Mouse (Mus musculus) ovary, adult 10 weeks (tissue): ENCODE results near the gene Olfml2b. TPM values are rescaled to one million over a fixed set of nuclear protein-coding genes. Genes with fewer than 3 reads are reported as not detected.

Experiments used
- polyA plus RNA-seq: library from polyadenylated mRNA; stranded (reverse); fragments of 350-450 nt; fragmentation: Illumina TruSeq; extraction: RNeasy Lipid Tissue Mini Kit (QIAGEN cat#74804); gene quantifications from one replicate; pipeline ENCODE4 v1.2.3, GENCODE M21; 2014

Gene Olfml2b
- 4.4 TPM for polyA plus RNA-seq

GRCm38 (mm10) chr1:170644255-170645205 lies at the start of gene Olfml2b:
Olfml2b (plus strand) TSS chr1:170644532.

Other genes starting within 250 kb of the Olfml2b start
- 18.0 TPM for gene Nos1ap, start 54.7 kb upstream of the Olfml2b start, polyA plus RNA-seq
- gene Atf6, start 223.2 kb downstream of the Olfml2b start, polyA plus RNA-seq = 50.6 TPM
- not detected for gene Gm26620, start 240.5 kb downstream of the Olfml2b start, polyA plus RNA-seq
- gene Dusp12, start 241.0 kb downstream of the Olfml2b start, polyA plus RNA-seq = 37.4 TPM